Comparison of ENCODE assay signal across 21 mouse cellular contexts in genomic region chr7:48995701-48996100, GRCm38 (mm10).
DNase-seq lines count a peak whose midpoint lies in the region; ATAC-seq lines count a peak whose summit lies in the region.
"Had no signal": no experiment of that assay in that cellular context is flagged by ENCODE, and none has a peak within 500 bp of the region (broad histone marks: within the 10 kb centered on the region; RNA-seq: fewer than 3 reads in every experiment).

No protein-coding gene starts in this region.

- peaks cover 18% of the 10 kb centered on the region for H3K27me3 ChIP-seq in forebrain, embryonic 12.5 days
- H3K27me3 ChIP-seq in forebrain, embryonic 15.5 days, result no peaks in the 10 kb centered on the region
- H3K27me3 ChIP-seq in embryonic facial prominence, embryonic 10.5 days (replicated peaks; ENCODE audit: low read depth, poor library complexity, severe bottlenecking), result peaks cover 26% of the 10 kb centered on the region
- no peaks in the 10 kb centered on the region for H3K27me3 ChIP-seq in hindbrain, embryonic 16.5 days (replicated peaks; ENCODE audit: control insufficient read depth, insufficient read depth, low read length)
- H3K27me3 ChIP-seq in midbrain, embryonic 15.5 days (replicated peaks), result no peaks in the 10 kb centered on the region
- H3K27me3 ChIP-seq: intestine, embryonic 15.5 days had no signal

- no peaks in the 10 kb centered on the region for H3K9me3 ChIP-seq in forebrain, embryonic 12.5 days
- no peaks in the 10 kb centered on the region for H3K9me3 ChIP-seq in forebrain, embryonic 15.5 days
- H3K9me3 ChIP-seq in embryonic facial prominence, embryonic 10.5 days, result no peaks in the 10 kb centered on the region
- no peaks in the 10 kb centered on the region for H3K9me3 ChIP-seq in hindbrain, embryonic 16.5 days (ENCODE audit: control insufficient read depth, low read length)
- H3K9me3 ChIP-seq in midbrain, embryonic 15.5 days, result no peaks in the 10 kb centered on the region
- H3K9me3 ChIP-seq: intestine, embryonic 15.5 days; megakaryocyte, embryonic 14.5 days had no signal

- H3K9ac ChIP-seq in forebrain, embryonic 12.5 days, result no peak overlapping the region
- H3K9ac ChIP-seq in forebrain, embryonic 15.5 days (replicated peaks), result no peak overlapping the region
- H3K9ac ChIP-seq in hindbrain, embryonic 16.5 days (ENCODE audit: low read depth, low read length), result no peak overlapping the region
- no peak overlapping the region for H3K9ac ChIP-seq in midbrain, embryonic 15.5 days
- H3K9ac ChIP-seq: intestine, embryonic 15.5 days had no signal

- peaks cover 53% of the 10 kb centered on the region for H3K4me1 ChIP-seq in forebrain, embryonic 12.5 days
- peaks cover 16% of the 10 kb centered on the region for H3K4me1 ChIP-seq in forebrain, embryonic 15.5 days
- peaks cover 37% of the 10 kb centered on the region for H3K4me1 ChIP-seq in embryonic facial prominence, embryonic 10.5 days
- H3K4me1 ChIP-seq in hindbrain, embryonic 16.5 days (ENCODE audit: control insufficient read depth, insufficient read depth, low read depth, low read length), result peaks cover 29% of the 10 kb centered on the region
- H3K4me1 ChIP-seq in midbrain, embryonic 15.5 days, result peaks cover 26% of the 10 kb centered on the region

- peak overlapping the region; percentile 24; the same call in 1 of the 2 replicates for H3K4me2 ChIP-seq in forebrain, embryonic 12.5 days
- H3K4me2 ChIP-seq in forebrain, embryonic 15.5 days (replicated peaks), result no peak overlapping the region
- no peak overlapping the region for H3K4me2 ChIP-seq in hindbrain, embryonic 16.5 days (ENCODE audit: low read length)
- H3K4me2 ChIP-seq in midbrain, embryonic 15.5 days, result peak overlapping the region; percentile 9; the same call in 1 of the 2 replicates
- H3K4me2 ChIP-seq: intestine, embryonic 15.5 days had no signal

- H3K36me3 ChIP-seq in forebrain, embryonic 12.5 days (replicated peaks), result no peaks in the 10 kb centered on the region
- H3K36me3 ChIP-seq in forebrain, embryonic 15.5 days, result no peaks in the 10 kb centered on the region
- H3K36me3 ChIP-seq in embryonic facial prominence, embryonic 10.5 days (replicated peaks), result no peaks in the 10 kb centered on the region
- H3K36me3 ChIP-seq in hindbrain, embryonic 16.5 days (ENCODE audit: control insufficient read depth, insufficient read depth, low read length), result no peaks in the 10 kb centered on the region
- no peaks in the 10 kb centered on the region for H3K36me3 ChIP-seq in midbrain, embryonic 15.5 days (replicated peaks)
- H3K36me3 ChIP-seq: G1E; intestine, embryonic 15.5 days had no signal

- no peak for DNase-seq in embryonic facial prominence, embryonic 10.5 days (ENCODE audit: low spot score)
- DNase-seq in kidney, postnatal 14 days, result no peak
- DNase-seq in layer of hippocampus, adult 18-20 months (ENCODE audit: low spot score in 2 of 2), result no peak
- no peak for DNase-seq in B cell, adult 2 months
- DNase-seq: cerebellum, adult 11-12 months; cerebellum, postnatal 14 days; gastrocnemius, adult 2 months; heart, postnatal 36 days; kidney, postnatal 4 days; left cerebral cortex, postnatal 4 days; lung, adult 18-20 months; right cerebral cortex, adult 18-20 months had no signal

- H3K27ac ChIP-seq in forebrain, embryonic 12.5 days, result 0 out of 2 replicates have a peak overlapping the region, but pooled peaks have one; percentile 50
- H3K27ac ChIP-seq in forebrain, embryonic 15.5 days (replicated peaks), result no peak overlapping the region
- peak overlapping the region; percentile 61; the same call in 1 of the 2 replicates for H3K27ac ChIP-seq in embryonic facial prominence, embryonic 10.5 days (replicated peaks)
- H3K27ac ChIP-seq in hindbrain, embryonic 16.5 days (ENCODE audit: low read depth, low read length), result peak overlapping the region; percentile 40
- peak overlapping the region; percentile 60 for H3K27ac ChIP-seq in midbrain, embryonic 15.5 days
- H3K27ac ChIP-seq: gastrocnemius, adult 2 months; intestine, embryonic 15.5 days had no signal

- no peak overlapping the region for H3K4me3 ChIP-seq in forebrain, embryonic 12.5 days (replicated peaks)
- no peak overlapping the region for H3K4me3 ChIP-seq in forebrain, embryonic 15.5 days
- H3K4me3 ChIP-seq in embryonic facial prominence, embryonic 10.5 days, result peak overlapping the region; percentile 35; the same call in 1 of the 2 replicates
- H3K4me3 ChIP-seq in hindbrain, embryonic 16.5 days (ENCODE audit: low read length), result no peak overlapping the region
- H3K4me3 ChIP-seq in midbrain, embryonic 15.5 days, result no peak overlapping the region
- H3K4me3 ChIP-seq: gastrocnemius, adult 2 months; intestine, embryonic 15.5 days; megakaryocyte, embryonic 14.5 days; myocyte had no signal

- ATAC-seq in forebrain, embryonic 12.5 days (ENCODE audit: low FRiP score), result no peak
- ATAC-seq in forebrain, embryonic 15.5 days (replicated peaks), result no peak
- ATAC-seq in hindbrain, embryonic 16.5 days, result no peak
- 0 out of 2 replicates have a peak, but pooled peaks have one; percentile 5 for ATAC-seq in midbrain, embryonic 15.5 days (replicated peaks)
- ATAC-seq: activated CD4-positive, CD25-positive, alpha-beta regulatory T cell, adult 4 months; intestine, embryonic 15.5 days had no signal

- 55% methylated on average over 8 of the region's 8 CpGs for WGBS in forebrain, embryonic 12.5 days
- 48% methylated on average over 8 of the region's 8 CpGs for WGBS in forebrain, embryonic 15.5 days
- 68% methylated on average over 8 of the region's 8 CpGs for WGBS in embryonic facial prominence, embryonic 10.5 days
- WGBS in hindbrain, embryonic 16.5 days, result 30% methylated on average over 8 of the region's 8 CpGs
- WGBS in midbrain, embryonic 15.5 days, result 34% methylated on average over 8 of the region's 8 CpGs

Comparison
In these comparisons a context has a peak if more than half of its experiments do, and no peak if none do; other contexts are left out.
1. H3K4me2 ChIP-seq: peak in forebrain, embryonic 12.5 days (single experiment) and midbrain, embryonic 15.5 days (single experiment); none in forebrain, embryonic 15.5 days (single experiment) and hindbrain, embryonic 16.5 days (single experiment).